Mouse (Mus musculus) lung, postnatal 10 days (tissue): ENCODE measurements around the gene Ubald2.

Source experiments
- DNase-seq: peaks from one replicate; pipeline ENCODE4 v3.0.0; 2021

Ubald2 gene

GRCm38 (mm10) chr11:116434287-116434966 lies 533 bp downstream of the Ubald2 start:
- peak; percentile 90 for DNase-seq

GRCm38 (mm10) chr11:116434967-116435752 lies 1.3 kb downstream of the Ubald2 start:
- no peak for DNase-seq

- no peak for DNase-seq
Measured at GRCm38 (mm10) chr11:116435992-116436724, 2.3 kb downstream of the Ubald2 start.

GRCm38 (mm10) chr11:116436725-116437331 lies 2.9 kb downstream of the Ubald2 start:
- peak; percentile 72 for DNase-seq

- DNase-seq = no peak
Measured at GRCm38 (mm10) chr11:116437541-116437940, 3.6 kb downstream of the Ubald2 start.

- no peak for DNase-seq
Measured at GRCm38 (mm10) chr11:116439269-116440240, 5.7 kb downstream of the Ubald2 start.

GRCm38 (mm10) chr11:116440408-116441068 lies 6.6 kb downstream of the Ubald2 start:
- DNase-seq = peak; percentile 44

- DNase-seq = no peak
Measured at GRCm38 (mm10) chr11:116442129-116442866, 8.4 kb downstream of the Ubald2 start.

- DNase-seq = no peak
Measured at GRCm38 (mm10) chr11:116442867-116443177, 8.9 kb downstream of the Ubald2 start.

GRCm38 (mm10) chr11:116443311-116443710 lies 9.4 kb downstream of the Ubald2 start:
- DNase-seq = no peak

- no peak for DNase-seq
Measured at GRCm38 (mm10) chr11:116443935-116444334, 10.0 kb downstream of the Ubald2 start.

- peak; percentile 95 for DNase-seq
Measured at GRCm38 (mm10) chr11:116445596-116446307, 11.9 kb downstream of the Ubald2 start.

- DNase-seq = no peak
Measured at GRCm38 (mm10) chr11:116446308-116446887, 12.5 kb downstream of the Ubald2 start.

GRCm38 (mm10) chr11:116447822-116448221 lies 13.9 kb downstream of the Ubald2 start:
- no peak for DNase-seq

- no peak for DNase-seq
Measured at GRCm38 (mm10) chr11:116449341-116449740, 15.4 kb downstream of the Ubald2 start.

- DNase-seq = no peak
Measured at GRCm38 (mm10) chr11:116453889-116454288, 20.0 kb downstream of the Ubald2 start.

GRCm38 (mm10) chr11:116456234-116456633 lies 22.3 kb downstream of the Ubald2 start:
- DNase-seq = no peak

- no peak for DNase-seq
Measured at GRCm38 (mm10) chr11:116459786-116460185, 25.9 kb downstream of the Ubald2 start.

GRCm38 (mm10) chr11:116463338-116463737 lies 29.4 kb downstream of the Ubald2 start:
- no peak for DNase-seq

GRCm38 (mm10) chr11:116463833-116464232 lies 29.9 kb downstream of the Ubald2 start:
- DNase-seq = peak; percentile 92
